Mouse (Mus musculus): ENCODE results near the gene Slc5a4b. TPM values are rescaled to one million over a fixed set of nuclear protein-coding genes. Genes with fewer than 3 reads are reported as not detected.

Slc5a4b gene
- total RNA-seq, 2 experiments from 2014 or later, result not detected

DNA sequence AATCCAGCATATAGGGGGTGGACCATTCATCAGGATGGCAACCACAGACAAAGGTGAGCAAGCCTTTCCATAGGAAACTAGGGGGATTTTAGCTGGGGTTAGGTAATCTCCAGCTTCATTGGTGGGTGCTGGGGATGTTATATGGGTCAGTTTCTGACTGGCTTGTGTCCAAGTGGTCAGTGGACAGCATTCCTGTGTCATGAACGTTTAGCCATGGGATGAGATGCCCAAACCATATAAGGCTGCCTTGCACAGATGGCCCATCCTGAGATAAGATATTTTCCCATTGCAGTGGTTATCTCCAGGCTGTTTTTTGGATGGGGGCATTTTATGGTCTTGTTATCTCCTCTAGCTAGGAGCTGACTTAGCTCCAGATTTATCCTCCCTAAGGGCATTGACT, 64.0 kb downstream of the Slc5a4b start:
- intact Hi-C loops (cut with DNase I), result no loop called here

GRCm38 (mm10) chr10:76045343-76045742, 65.4 kb downstream of the Slc5a4b start:
- DNase-seq, result no peak

More for the DNA sequence above, 64.0 kb downstream of the Slc5a4b start:
- no peak for DNase-seq

DNA sequence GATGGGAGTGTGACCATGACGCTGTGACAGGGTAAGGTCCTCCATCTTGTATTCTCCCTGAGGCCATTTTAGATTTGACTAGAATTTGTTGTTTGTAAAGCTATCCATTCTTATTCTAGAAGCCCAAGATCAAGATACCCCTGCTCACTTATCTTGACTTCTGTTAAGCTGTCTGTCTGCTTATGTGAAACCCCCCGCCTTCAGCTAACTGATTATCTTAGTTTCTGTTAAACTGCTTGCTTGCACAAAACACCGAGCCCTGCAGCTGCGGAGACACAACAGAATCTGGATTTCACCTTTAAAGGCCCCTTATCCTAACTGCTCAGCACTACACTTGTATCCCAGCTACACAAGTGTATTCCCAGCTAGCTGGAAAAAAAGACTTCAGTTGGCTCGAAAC, 73.8 kb downstream of the Slc5a4b start:
- no peak for DNase-seq
- intact Hi-C loops (cut with DNase I), result loop anchor here (10.0 kb wide), 1 partner anchor 168 kb away; no protein-coding TSS in a partner anchor

More at GRCm38 (mm10) chr10:76045343-76045742, 65.4 kb downstream of the Slc5a4b start:
- intact Hi-C loops (cut with DNase I), result no loop called here

DNA sequence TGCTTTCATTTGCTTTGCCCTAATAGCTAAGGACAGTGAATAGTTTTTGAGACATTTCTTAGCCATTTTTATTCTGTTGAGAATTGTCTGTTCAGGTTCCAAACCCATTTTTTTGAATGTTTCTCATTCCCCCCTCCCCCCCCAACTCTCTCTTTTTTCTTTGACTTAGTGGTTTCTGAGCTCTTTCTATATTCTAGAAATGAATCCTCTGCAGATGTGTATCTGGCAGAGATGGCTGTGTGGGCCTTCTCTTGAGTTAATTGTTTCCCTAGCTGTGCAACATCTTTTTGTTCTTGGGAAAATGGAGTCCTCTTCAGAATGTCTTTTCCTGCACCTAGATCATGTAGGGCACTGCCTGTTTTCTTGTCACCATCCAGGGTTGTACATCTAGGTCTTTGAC, 75.5 kb downstream of the Slc5a4b start:
- intact Hi-C loops (cut with DNase I), result loop anchor here (10.0 kb wide), 1 partner anchor 170 kb away; no protein-coding TSS in a partner anchor
- no peak for DNase-seq

GRCm38 (mm10) chr10:76034001-76034600, 76.7 kb downstream of the Slc5a4b start:
- intact Hi-C loops (cut with DNase I), result loop anchor here (10.0 kb wide), 1 partner anchor 171 kb away; no protein-coding TSS in a partner anchor
- DNase-seq, result no peak

GRCm38 (mm10) chr10:76033119-76033455, 77.7 kb downstream of the Slc5a4b start:
- DNase-seq, result no peak
- intact Hi-C loops (cut with DNase I), result loop anchor here (10.0 kb wide), 1 partner anchor 172 kb away; no protein-coding TSS in a partner anchor

- intact Hi-C loops (cut with DNase I), result loop anchor here (10.0 kb wide), 1 partner anchor 172 kb away; no protein-coding TSS in a partner anchor
Observed at GRCm38 (mm10) chr10:76032402-76033118, 78.2 kb downstream of the Slc5a4b start, which contains the start of gene Zfp280b. Gene Zfp280b, plus strand, starts transcription at chr10:76032650.

GRCm38 (mm10) chr10:76031511-76032401, 79.0 kb downstream of the Slc5a4b start:
- intact Hi-C loops (cut with DNase I), result loop anchor here (10.0 kb wide), 1 partner anchor 173 kb away; no protein-coding TSS in a partner anchor
- DNase-seq, result no peak

More at GRCm38 (mm10) chr10:76032402-76033118, 78.2 kb downstream of the Slc5a4b start, which contains the start of gene Zfp280b:
- peak; percentile 98 for DNase-seq

DNA sequence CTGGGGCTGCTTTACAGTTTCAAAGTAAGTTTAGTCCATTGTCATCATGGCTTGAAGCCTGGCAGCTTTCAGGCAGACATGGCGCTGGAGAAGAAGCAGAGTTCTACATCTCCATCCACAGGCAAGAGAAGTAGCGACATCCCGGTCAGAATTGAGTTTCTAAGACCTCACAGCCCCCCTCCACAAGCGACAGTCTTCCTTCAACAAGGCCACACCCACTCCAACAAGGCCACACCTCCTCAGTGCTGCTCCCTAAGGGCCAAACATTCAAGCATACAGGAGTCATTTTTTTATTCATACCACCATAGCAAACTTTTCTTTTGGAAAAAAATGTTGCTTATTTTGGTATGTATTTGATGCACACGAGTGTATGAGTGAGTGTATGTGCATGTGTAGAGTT, 80.3 kb downstream of the Slc5a4b start:
- intact Hi-C loops (cut with DNase I), result loop anchor here (10.0 kb wide), 1 partner anchor 174 kb away; no protein-coding TSS in a partner anchor
- DNase-seq, result no peak

GRCm38 (mm10) chr10:76029276-76029675, 81.5 kb downstream of the Slc5a4b start:
- intact Hi-C loops (cut with DNase I), result no loop called here
- DNase-seq, result no peak

DNA sequence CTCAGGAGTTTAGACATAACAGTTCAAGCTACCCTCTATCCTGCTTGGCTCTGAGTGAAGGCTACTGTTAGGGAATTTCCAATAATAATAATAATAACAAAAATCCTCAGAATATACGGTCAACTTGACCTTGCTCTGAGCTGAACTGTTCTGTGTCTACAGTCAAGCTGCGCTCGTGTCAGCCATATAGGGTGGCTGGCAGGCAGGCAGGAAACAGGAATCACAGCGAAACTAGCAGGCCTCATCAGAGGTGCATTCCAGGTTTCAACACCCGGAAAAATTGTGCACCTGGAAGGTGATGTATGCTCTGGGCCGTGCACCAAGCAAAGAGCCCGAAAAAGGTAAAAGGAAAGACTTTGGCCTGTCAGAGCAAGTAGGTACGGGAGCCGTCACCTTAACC, 82.4 kb downstream of the Slc5a4b start:
- no peak for DNase-seq
- intact Hi-C loops (cut with DNase I), result no loop called here

DNA sequence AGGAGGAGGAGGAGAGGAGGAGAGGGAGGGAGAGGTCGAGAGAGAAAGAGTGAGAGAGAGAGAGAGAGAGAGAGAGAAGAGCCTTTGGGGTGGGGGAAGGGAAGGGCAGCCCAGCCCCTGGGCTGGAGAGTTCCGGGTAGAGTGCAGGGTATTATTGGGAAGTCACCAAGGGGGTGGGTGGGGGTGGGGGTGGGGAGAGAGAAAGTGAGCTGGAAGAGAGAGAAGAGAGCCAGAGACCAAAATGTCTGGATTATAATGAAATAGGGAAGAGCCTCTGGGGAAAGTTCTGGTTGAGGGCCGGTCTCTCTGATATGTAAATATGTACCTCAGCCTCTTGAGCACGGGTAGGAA, 82.8 kb downstream of the Slc5a4b start:
- DNase-seq, result no peak
- intact Hi-C loops (cut with DNase I), result no loop called here

DNA sequence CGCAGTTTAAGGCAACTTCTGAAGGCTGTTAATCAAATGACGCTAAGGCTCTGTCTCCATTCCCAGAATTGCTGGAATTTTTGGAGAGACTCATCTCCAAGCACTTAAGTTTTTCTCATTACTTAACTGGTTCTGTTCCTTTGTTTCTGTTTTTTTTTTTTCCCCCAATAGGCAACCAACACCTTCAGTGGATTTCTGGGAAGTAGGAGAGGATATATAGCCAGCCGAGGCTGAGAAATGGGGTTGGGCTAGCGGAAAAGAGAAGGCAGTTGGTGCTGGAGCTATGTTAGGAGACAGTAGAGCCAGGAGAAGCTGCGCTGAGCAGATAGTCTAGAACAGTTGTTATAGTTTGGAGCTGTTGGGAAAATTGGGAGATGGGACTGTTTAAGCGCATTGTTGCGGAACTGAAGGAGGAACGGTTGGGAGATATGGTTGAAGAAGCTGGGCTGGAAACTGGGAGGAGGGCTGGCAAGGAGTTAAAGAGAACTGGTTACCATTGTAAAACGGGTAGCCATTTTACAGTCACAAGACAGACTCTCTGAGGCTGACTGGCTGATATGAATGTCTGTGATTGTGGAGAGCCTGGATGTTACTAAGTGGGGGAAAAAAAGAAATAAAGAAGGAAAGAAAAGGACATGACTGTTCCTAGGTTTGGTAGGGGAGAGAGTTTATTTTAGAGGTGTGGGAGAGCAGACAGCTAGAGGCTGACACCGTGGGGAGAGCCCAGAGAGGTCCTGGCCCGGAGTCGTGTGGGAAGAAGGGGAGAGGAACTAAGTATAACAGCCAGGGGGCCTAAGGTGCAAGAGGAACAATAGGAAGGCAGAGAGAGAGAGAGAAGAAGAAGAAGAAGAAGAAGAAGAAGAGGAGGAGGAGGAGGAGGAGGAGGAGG, 83.4 kb downstream of the Slc5a4b start:
- intact Hi-C loops (cut with DNase I), result no loop called here
- DNase-seq, result no peak

DNA sequence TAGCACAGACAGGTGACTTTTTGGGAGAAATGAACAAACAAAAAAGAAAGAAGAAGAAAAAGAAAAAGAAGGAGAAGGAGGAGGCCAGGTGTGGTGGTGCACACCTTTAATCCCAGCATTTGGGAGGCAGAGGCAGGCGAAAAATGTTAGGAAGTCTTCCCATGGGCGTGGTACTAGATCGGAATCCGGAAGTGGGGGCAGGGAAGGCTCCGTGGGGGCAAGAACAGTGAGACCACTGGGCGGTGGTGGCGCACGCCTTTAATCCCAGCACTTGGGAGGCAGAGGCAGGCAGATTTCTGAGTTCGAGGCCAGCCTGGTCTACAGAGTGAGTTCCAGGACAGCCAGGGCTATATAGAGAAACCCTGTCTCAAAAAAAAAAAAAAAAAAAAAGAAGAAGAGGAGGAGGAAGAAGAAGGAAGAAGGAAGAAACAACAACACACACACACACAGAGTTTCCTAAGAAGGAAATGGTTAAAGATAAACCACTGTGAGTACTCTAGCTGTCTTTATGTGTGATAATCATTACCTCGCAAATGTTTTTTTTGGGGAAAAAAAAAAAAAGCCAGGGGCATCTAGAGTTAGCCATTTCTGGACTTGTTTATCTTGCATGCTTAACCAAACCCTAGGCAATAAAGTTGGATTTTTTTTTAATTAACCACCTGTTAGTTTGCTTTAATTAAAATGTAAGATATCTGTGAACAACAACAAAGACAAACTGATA, 85.1 kb downstream of the Slc5a4b start:
- intact Hi-C loops (cut with DNase I), result no loop called here
- no peak for DNase-seq

DNA sequence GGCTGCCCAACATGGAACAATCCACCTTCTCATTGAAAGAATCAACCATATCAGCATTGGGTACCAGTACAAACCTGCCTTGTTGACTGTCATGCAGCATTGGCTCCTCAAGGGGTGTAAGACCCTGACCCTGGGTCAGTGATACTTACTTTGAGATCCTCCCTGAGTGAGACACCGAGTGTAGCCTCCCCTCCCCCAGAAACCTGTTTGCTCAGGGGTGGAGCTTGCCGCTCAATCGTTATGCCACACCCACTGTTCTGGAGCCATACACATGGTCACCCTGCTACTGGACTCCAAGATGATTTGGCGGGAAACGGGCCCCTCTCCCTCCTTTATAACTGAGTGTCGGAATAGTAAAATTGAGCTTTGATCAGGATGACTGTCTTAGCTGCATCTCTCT, 86.8 kb downstream of the Slc5a4b start:
- intact Hi-C loops (cut with DNase I), result no loop called here
- DNase-seq, result no peak

GRCm38 (mm10) chr10:76021728-76022127, 89.0 kb downstream of the Slc5a4b start:
- no peak for DNase-seq
- intact Hi-C loops (cut with DNase I), result no loop called here

- DNase-seq, result no peak
- intact Hi-C loops (cut with DNase I), result no loop called here
Observed at GRCm38 (mm10) chr10:76016886-76017285, 93.9 kb downstream of the Slc5a4b start.

DNA sequence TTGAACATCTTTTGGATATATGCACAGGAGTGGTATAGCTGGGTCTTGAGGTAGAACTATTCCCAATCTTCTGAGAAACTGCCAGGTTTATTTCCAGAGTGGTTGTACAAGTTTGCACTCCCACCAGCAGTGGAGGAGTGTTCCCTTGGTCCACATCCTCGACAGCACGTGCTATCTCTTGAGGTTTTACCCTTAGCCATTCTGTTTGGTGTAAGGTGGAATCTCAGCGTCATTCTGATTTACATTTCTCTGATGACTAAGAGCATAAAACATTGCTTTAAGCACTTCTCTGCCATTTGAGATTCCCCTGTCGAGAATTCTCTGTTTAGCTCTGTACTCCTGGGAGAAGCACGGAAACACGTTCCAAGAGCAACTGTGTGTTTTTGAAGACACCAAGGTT, 97.8 kb downstream of the Slc5a4b start:
- intact Hi-C loops (cut with DNase I), result no loop called here
- no peak for DNase-seq

- intact Hi-C loops (cut with DNase I), result no loop called here
Observed at GRCm38 (mm10) chr10:76009812-76010211, 100.9 kb downstream of the Slc5a4b start.

More at GRCm38 (mm10) chr10:76009812-76010211, 100.9 kb downstream of the Slc5a4b start:
- no peak for DNase-seq
